Mouse (Mus musculus): Measurements from ENCODE around the gene Vasp. TPM values are rescaled to one million over a fixed set of nuclear protein-coding genes. Genes with fewer than 3 reads are reported as not detected.

Gene Vasp
- polyA plus RNA-seq, 1 experiment: 828 TPM

- no peaks in the 10 kb centered on the region for H3K9me3 ChIP-seq
- peaks cover 31% of the 10 kb centered on the region for H3K4me1 ChIP-seq
- no peaks in the 10 kb centered on the region for H3K36me3 ChIP-seq (replicated peaks; ENCODE audit: low read length)
- peaks cover 37% of the 10 kb centered on the region for H3K27me3 ChIP-seq (replicated peaks)
- TF ChIP-seq GATA1 (IDR thresholded peaks at IDR 0.05; ENCODE audit: borderline replicate concordance, low read length) (no peak), FLI1 (IDR thresholded peaks at IDR 0.05; ENCODE audit: low read length) (no peak)
- no peak overlapping the region for H3K4me3 ChIP-seq (replicated peaks)
Measured at GRCm38 (mm10) chr7:19276253-19276652, 4.6 kb upstream of the Vasp start.

- TF ChIP-seq FLI1 (IDR thresholded peaks at IDR 0.05; ENCODE audit: low read length) (no peak), GATA1 (IDR thresholded peaks at IDR 0.05; ENCODE audit: borderline replicate concordance, low read length) (no peak)
Measured at GRCm38 (mm10) chr7:19272173-19272764, 652 bp upstream of the Vasp start.

GRCm38 (mm10) chr7:19270509-19271237 lies 944 bp downstream of the Vasp start:
- Histone ChIP-seq H3K9me3 (no peaks in the 10 kb centered on the region), H3K4me3 (replicated peaks) (peak overlapping the region; percentile 96), H3K27me3 (replicated peaks) (no peaks in the 10 kb centered on the region), H3K36me3 (replicated peaks; ENCODE audit: low read length) (peaks cover 23% of the 10 kb centered on the region), H3K4me1 (peaks cover 43% of the 10 kb centered on the region)
- TF ChIP-seq GATA1 (IDR thresholded peaks at IDR 0.05; ENCODE audit: borderline replicate concordance, low read length) (no peak), FLI1 (IDR thresholded peaks at IDR 0.05; ENCODE audit: low read length) (no peak)

More at GRCm38 (mm10) chr7:19272173-19272764, 652 bp upstream of the Vasp start:
- Histone ChIP-seq H3K36me3 (replicated peaks; ENCODE audit: low read length) (peaks cover 11% of the 10 kb centered on the region), H3K4me3 (replicated peaks) (peak overlapping the region; percentile 96), H3K9me3 (no peaks in the 10 kb centered on the region), H3K4me1 (peaks cover 28% of the 10 kb centered on the region), H3K27me3 (replicated peaks) (peaks cover 2% of the 10 kb centered on the region)

- H3K9me3 ChIP-seq: no peaks in the 10 kb centered on the region
- peaks cover 31% of the 10 kb centered on the region for H3K36me3 ChIP-seq (replicated peaks; ENCODE audit: low read length)
- H3K4me3 ChIP-seq (replicated peaks): peak overlapping the region; percentile 96
- no peaks in the 10 kb centered on the region for H3K27me3 ChIP-seq (replicated peaks)
- no peak for TF ChIP-seq FLI1 (IDR thresholded peaks at IDR 0.05; ENCODE audit: low read length)
- no peak for TF ChIP-seq GATA1 (IDR thresholded peaks at IDR 0.05; ENCODE audit: borderline replicate concordance, low read length)
- peaks cover 50% of the 10 kb centered on the region for H3K4me1 ChIP-seq
Measured at GRCm38 (mm10) chr7:19269721-19270441, 1.7 kb downstream of the Vasp start.

GRCm38 (mm10) chr7:19268993-19269681 lies 2.5 kb downstream of the Vasp start:
- TF ChIP-seq GATA1 (IDR thresholded peaks at IDR 0.05; ENCODE audit: borderline replicate concordance, low read length): no peak
- no peak for TF ChIP-seq FLI1 (IDR thresholded peaks at IDR 0.05; ENCODE audit: low read length)
- no peaks in the 10 kb centered on the region for H3K27me3 ChIP-seq (replicated peaks)
- H3K9me3 ChIP-seq: no peaks in the 10 kb centered on the region
- peak overlapping the region; percentile 96 for H3K4me3 ChIP-seq (replicated peaks)
- peaks cover 39% of the 10 kb centered on the region for H3K36me3 ChIP-seq (replicated peaks; ENCODE audit: low read length)
- peaks cover 57% of the 10 kb centered on the region for H3K4me1 ChIP-seq

- Histone ChIP-seq H3K36me3 (replicated peaks; ENCODE audit: low read length) (peaks cover 59% of the 10 kb centered on the region), H3K9me3 (no peaks in the 10 kb centered on the region), H3K4me1 (peaks cover 65% of the 10 kb centered on the region), H3K27me3 (replicated peaks) (no peaks in the 10 kb centered on the region), H3K4me3 (replicated peaks) (peak overlapping the region; percentile 96)
- TF ChIP-seq FLI1 (IDR thresholded peaks at IDR 0.05; ENCODE audit: low read length) (no peak), GATA1 (IDR thresholded peaks at IDR 0.05; ENCODE audit: borderline replicate concordance, low read length) (no peak)
Measured at GRCm38 (mm10) chr7:19267051-19267450, 4.6 kb downstream of the Vasp start.

GRCm38 (mm10) chr7:19265928-19266822 lies 5.4 kb downstream of the Vasp start:
- Histone ChIP-seq H3K27me3 (replicated peaks) (no peaks in the 10 kb centered on the region), H3K4me3 (replicated peaks) (peak overlapping the region; percentile 96), H3K36me3 (replicated peaks; ENCODE audit: low read length) (peaks cover 68% of the 10 kb centered on the region), H3K9me3 (no peaks in the 10 kb centered on the region), H3K4me1 (peaks cover 74% of the 10 kb centered on the region)
- TF ChIP-seq GATA1 (IDR thresholded peaks at IDR 0.05; ENCODE audit: borderline replicate concordance, low read length) (no peak), FLI1 (IDR thresholded peaks at IDR 0.05; ENCODE audit: low read length) (no peak)

- TF ChIP-seq GATA1 (IDR thresholded peaks at IDR 0.05; ENCODE audit: borderline replicate concordance, low read length) (no peak), FLI1 (IDR thresholded peaks at IDR 0.05; ENCODE audit: low read length) (no peak)
- H3K9me3 ChIP-seq: no peaks in the 10 kb centered on the region
- H3K36me3 ChIP-seq (replicated peaks; ENCODE audit: low read length): peaks cover 78% of the 10 kb centered on the region
- peaks cover 84% of the 10 kb centered on the region for H3K4me1 ChIP-seq
- no peaks in the 10 kb centered on the region for H3K27me3 ChIP-seq (replicated peaks)
- peak overlapping the region; percentile 96 for H3K4me3 ChIP-seq (replicated peaks)
Measured at GRCm38 (mm10) chr7:19265147-19265546, 6.5 kb downstream of the Vasp start.

- H3K4me1 ChIP-seq: peaks cover 72% of the 10 kb centered on the region
- peaks cover 100% of the 10 kb centered on the region for H3K36me3 ChIP-seq (replicated peaks; ENCODE audit: low read length)
- H3K4me3 ChIP-seq (replicated peaks): no peak overlapping the region
- no peaks in the 10 kb centered on the region for H3K9me3 ChIP-seq
- H3K27me3 ChIP-seq (replicated peaks): no peaks in the 10 kb centered on the region
- TF ChIP-seq GATA1 (IDR thresholded peaks at IDR 0.05; ENCODE audit: borderline replicate concordance, low read length) (no peak), FLI1 (IDR thresholded peaks at IDR 0.05; ENCODE audit: low read length) (no peak)
Measured at GRCm38 (mm10) chr7:19258336-19258735, 13.3 kb downstream of the Vasp start.

All from megakaryocyte, embryonic 14.5 days (primary cell).